Mouse (Mus musculus) ES-E14 (cell line): Measurements from ENCODE around the gene Pdxp.

ENCODE experiments used
- CHD2 ChIP-seq: IDR thresholded peaks from 2 replicates; pipeline ENCODE4 v1.6.1; 2014; ENCODE audit warnings: mild to moderate bottlenecking, low read depth, low read length, inconsistent platforms
- MAFK ChIP-seq: IDR thresholded peaks from 2 replicates; pipeline ENCODE4 v1.6.1; 2014; ENCODE audit warnings: mild to moderate bottlenecking, low read depth, low read length, inconsistent platforms; ENCODE audit not compliant: insufficient read depth
- ZC3H11A ChIP-seq: IDR thresholded peaks from 2 replicates; pipeline ENCODE4 v1.6.1; 2012; ENCODE audit warnings: low read depth, mild to moderate bottlenecking, inconsistent platforms, low read length, borderline replicate concordance
- ZNF384 ChIP-seq: IDR thresholded peaks from 2 replicates; pipeline ENCODE4 v1.6.1; 2012; ENCODE audit warnings: low read depth, low read length, inconsistent platforms

DNA sequence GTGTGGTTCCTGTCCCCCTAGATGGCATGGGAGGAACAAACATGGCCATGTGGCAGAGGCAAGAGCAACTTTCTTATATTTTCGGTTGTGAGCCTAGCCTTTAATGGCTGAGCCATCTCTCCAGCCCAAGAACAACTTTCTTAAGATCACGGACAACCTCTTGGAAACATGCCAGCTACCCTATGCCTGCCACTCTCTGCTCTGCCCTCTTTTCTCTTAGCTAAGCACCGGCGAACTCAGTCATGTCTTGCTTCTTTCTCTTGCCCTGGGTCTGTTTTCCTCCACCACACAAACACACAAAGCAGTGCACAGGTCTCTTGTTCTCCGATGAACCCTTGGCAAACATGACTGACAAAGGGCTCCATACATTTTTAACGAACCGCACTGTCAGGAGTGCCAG is 32.5 kb downstream of the Pdxp start:
- no peak for TF ChIP-seq CHD2
- TF ChIP-seq MAFK, result no peak
- no peak for TF ChIP-seq ZC3H11A
- TF ChIP-seq ZNF384, result no peak
